Mouse (Mus musculus): ENCODE results near the gene Sept5.

- TF ChIP-seq CTCF (IDR thresholded peaks at IDR 0.05; ENCODE audit: control insufficient read depth, insufficient read depth, insufficient replicate concordance, low read depth, low read length) = no peak
- no peak for TF ChIP-seq POLR2A (IDR thresholded peaks at IDR 0.05; ENCODE audit: control insufficient read depth, low read depth, low read length)
These were observed 52.1 kb downstream of the Sept5 start for GRCm38 (mm10) chr16:18577599-18578160.
